Mouse (Mus musculus) cerebellum, adult 9-10 months (tissue): ENCODE measurements around the gene Snx11.
"Not testable (repeated sequence)": the region's sequence is repeated elsewhere in the genome, so short reads cannot be mapped to it uniquely, and the experiment has no call there.

Experiments used
- DNase-seq: peaks from one replicate; pipeline ENCODE4 v3.0.0; 2022

The Snx11 gene

GRCm38 (mm10) chr11:96776968-96777962, at the start of gene Snx11:
Snx11 (minus strand) TSS chr11:96777559.
- peak; percentile 100 for DNase-seq

DNA sequence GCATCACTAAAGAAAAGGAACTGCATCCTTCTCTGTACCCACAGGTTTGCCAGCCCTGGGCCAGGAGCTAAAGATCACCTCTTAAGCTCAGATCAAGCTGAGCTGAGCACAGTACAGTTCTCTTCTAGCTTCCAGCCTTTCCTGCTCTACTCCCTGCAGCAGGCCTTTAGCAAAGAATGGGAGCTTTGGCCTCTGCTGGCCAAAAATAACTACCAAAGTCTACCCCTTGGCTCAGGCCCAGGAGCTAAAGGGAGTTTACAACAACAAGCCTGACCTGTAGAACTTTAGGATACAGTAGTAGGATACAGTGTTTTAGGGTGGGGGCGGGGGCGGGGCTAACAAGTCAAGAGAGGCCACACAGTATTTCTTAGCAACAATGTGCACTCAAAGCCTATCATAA, 49.1 kb upstream of the Snx11 start:
- peak; percentile 50 for DNase-seq

DNA sequence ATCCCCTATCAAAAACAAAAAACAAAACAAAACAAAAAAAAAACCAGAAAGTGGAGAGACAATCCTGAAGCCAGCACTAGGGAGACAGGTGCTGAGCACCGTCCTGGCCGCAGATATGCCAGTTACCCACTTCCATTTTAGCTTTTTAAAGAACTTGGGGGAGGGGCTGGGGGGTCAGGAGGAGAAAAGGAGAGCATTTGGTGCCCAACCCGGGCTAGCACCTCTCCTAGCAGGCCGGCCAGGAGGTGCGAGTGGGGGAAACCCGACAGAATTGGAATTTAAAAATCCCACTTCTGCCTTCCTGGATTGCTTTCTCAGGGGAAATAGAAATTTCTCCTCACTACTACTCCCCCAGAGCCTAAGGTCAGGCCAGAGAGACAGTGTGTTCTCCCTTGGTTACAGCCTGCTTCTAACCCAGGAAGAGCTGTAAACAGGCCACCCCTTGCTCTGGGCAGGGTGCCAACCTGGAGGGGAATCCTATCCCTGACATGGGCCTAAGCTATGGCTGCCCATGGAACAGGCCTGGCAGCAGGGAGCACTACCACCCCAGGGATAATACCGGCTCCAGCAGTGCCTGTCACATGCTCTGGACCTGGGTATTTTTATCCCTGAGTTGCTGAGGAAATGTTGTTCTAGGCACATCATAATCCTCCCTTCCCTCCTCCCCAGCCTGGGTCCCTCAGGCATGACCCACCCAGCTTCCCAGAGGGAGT, 47.6 kb upstream of the Snx11 start:
- DNase-seq: peak; percentile 77

- peak; percentile 91 for DNase-seq
These were observed 46.8 kb upstream of the Snx11 start for GRCm38 (mm10) chr11:96823880-96824782.

DNA sequence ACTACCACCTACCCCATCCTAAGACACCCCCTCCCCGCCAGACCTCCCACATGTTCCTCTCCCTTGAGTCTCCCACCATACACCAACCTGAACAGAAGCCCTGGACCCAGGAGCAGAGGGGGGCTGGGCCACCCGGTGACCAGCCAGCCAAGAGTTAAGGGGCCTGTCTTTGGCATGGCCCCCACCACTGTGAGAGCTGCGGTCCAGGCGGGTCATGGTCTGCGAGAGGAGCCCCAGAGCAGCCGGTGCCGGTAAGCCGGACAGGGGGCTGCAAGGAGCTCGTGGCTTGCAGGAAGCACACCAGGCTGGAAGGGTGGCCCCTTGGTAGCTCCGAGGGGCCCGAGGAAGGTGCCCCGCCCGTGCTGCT, 46.1 kb upstream of the Snx11 start:
- peak; percentile 62 for DNase-seq

- DNase-seq: no peak
These were observed 45.5 kb upstream of the Snx11 start for GRCm38 (mm10) chr11:96822675-96823470.

DNA sequence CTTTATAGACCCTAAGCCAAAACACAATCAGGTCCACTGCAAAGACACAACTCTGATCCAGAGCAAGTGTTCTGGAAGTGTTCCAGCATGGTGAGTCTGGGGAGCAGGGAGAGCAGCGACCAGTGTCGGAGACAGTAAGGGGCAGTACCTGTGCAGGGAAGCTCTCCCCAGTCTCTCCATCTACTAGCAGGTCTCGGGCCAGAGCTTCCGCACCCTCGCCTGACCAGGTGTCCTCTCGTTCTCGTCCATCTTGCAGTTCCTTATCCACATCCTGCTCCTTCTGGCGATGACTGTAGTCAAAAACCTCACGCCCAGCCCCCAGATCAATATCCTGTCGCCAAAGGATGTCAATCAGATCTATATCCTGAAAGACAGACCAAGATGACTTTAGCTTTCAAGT, 44.6 kb upstream of the Snx11 start:
- DNase-seq: no peak

- no peak for DNase-seq
These were observed 40.9 kb upstream of the Snx11 start for GRCm38 (mm10) chr11:96818128-96818710.

- DNase-seq: no peak
These were observed 39.6 kb upstream of the Snx11 start for GRCm38 (mm10) chr11:96816979-96817378.

DNA sequence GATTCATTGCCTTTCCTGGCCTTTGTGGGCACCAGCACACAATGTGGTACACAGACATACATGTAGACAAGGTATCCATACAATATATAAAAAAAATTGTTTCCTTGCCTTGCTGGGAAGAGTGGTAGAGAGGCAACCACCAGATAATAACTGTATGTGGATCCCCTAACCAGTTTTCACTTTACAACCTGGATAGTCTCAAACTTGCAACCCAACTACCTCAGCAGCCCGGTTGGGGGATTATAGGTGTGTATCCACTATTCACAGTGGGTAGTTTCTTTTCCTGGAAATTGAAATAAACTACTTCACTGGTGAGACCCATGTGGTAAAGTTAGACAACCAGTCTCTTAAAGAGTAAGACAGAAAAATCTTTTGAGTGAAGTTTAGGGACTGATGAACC, 39.1 kb upstream of the Snx11 start:
- no peak for DNase-seq

DNA sequence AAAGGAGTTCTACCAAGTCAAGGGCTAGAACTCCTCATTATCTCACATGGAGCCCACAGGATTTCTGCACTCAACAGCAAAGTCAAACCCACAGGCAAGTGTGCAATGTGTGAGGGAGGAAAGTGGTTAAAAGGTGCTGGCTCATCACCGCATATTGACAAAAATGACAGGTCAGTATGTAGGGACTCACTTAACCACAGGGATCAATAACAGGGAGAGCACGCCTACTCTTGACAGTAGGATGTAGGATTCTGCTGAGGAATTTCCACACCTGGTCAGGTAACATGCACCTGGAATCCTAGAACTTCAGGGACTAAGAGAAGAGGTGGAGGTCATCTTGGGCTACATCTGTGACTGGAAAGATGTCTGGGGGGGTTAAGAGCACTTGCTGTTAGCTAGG, 38.5 kb upstream of the Snx11 start:
- no peak for DNase-seq

DNA sequence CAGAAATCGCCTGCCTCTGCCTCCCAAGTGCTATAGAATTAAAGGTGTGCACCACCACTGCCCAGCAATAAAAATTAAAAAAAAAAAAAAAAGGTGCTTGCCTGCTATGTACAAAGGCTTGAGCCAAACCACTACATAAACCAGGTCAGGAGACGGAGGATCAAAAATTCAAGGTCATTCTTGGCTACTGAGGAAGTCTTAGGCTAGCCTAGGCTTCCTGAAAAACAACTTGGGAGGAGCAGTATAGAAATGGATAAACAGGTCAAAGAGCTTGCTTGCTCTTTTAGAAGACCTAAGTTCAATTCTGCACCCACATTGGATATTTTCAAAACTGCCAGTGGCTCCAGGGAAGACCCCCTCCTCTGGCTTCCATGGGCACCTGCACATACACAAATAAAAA, 37.1 kb upstream of the Snx11 start:
- DNase-seq: no peak

GRCm38 (mm10) chr11:96813920-96814319, 36.6 kb upstream of the Snx11 start:
- no peak for DNase-seq

GRCm38 (mm10) chr11:96813455-96813854, 36.1 kb upstream of the Snx11 start:
- no peak for DNase-seq

- DNase-seq: not testable (repeated sequence)
These were observed 33.8 kb upstream of the Snx11 start for GRCm38 (mm10) chr11:96811188-96811587.

- DNase-seq: peak; percentile 72
These were observed 32.3 kb upstream of the Snx11 start for GRCm38 (mm10) chr11:96809562-96810235.

- no peak for DNase-seq
These were observed 30.7 kb upstream of the Snx11 start for GRCm38 (mm10) chr11:96808066-96808465.

GRCm38 (mm10) chr11:96805606-96806005, 28.2 kb upstream of the Snx11 start:
- DNase-seq: no peak

GRCm38 (mm10) chr11:96799511-96799910, 22.2 kb upstream of the Snx11 start:
- DNase-seq: no peak

DNA sequence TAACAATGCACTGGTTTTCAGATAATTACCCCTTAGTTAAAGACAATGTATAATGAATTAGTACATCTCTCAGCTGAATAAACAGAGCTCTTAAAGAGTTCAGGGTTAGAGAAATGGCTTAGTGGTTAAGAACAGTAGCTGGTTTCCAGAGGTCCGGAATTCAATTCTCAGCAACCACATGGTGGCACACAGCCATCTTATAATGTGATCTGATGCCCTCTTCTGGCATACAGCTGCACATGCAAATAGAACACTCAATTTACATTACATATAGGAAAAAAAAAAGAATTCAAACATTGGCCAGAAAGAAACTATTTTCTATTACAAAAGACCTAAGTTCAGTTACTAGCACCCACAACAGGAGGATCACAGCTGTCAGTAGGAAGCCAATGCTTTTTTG, 19.2 kb upstream of the Snx11 start:
- no peak for DNase-seq

GRCm38 (mm10) chr11:96796081-96796480, 18.7 kb upstream of the Snx11 start:
- no peak for DNase-seq
